Mouse (Mus musculus): ENCODE measurements around the gene Wdr6.

DNA sequence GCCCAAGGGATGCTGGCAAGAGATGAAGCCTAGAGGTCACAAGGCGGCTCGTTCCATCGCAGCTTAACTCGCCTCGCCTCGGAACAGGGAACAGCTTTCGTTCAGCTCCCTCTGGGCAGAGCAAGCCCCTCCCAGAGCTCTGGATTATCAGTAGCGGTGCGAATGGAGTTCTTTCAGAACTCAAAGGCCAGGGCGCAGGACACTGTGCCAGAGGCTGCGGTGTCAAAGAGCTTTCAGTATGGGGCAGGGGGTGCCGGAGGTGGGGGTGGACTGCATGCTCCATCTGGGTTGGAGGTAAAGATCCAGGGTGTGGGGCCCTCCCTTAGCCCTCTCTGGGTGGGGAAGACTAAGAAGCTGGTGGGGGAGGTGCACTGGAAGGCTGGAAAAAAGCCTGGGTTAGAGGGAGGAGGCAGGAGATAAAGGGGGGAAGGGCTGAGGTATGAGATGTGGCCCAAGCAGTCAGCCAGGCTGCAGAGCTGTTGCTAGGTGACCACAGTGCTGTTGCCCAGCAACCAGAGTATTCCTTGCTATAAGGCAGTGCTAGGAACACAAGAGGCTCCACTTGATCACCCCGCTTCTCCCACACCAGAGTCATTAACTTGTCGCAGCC is 9.1 kb upstream of the Wdr6 start:
- TF ChIP-seq CTCF (IDR thresholded peaks at IDR 0.05; ENCODE audit: low read depth) (no peak), EP300 (IDR thresholded peaks at IDR 0.05; ENCODE audit: low read depth) (no peak)

Data from liver, embryonic 14.5 days (tissue).